7 mouse cellular contexts compared by ENCODE assay signal in the genomic region with DNA sequence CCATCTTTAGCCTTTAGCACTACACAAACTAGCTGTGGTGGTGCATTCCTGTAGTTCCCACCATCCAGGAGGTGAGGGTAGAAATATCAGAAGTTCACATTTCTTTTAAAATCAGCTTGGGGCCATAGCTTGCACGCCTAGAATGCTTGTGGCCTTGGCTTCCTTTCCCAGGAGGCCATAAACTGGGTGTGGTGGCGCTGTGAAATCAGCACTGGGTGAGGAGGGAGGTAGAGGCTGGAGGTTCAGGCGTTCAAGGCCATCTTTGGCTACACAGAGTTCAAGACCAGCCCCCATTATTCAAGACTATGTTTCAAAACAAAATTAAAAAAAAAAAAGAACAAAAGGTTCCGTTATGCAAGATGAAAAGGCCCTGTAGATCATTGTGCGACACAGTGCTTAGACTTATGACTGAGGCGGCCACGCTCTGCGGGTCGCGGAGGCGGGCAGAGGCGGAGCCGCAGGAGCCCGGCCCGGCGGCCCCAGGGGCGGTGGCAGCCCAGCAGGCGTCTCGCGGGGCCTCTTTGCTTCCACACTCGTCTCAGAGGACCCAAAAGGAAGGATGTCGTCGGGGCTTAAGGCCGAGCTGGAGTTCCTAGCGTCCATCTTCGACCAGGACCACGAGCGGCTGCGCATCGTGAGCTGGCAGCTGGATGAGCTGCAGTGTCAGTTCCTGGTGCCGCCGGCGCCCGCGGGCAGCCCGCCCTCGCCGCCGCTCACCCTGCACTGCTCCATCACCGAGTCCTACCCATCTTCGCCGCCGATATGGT.
DNase-seq lines count a peak whose midpoint lies in the region; ATAC-seq and TF ChIP-seq lines count a peak whose summit lies in the region.

No protein-coding gene starts in this region.

- DNase-seq in ZHBTc4 (ENCODE audit: low read depth, low spot score) = peak; percentile 42
- peak; percentile 55 to 60 for DNase-seq in cerebellum, postnatal 25 days
- DNase-seq in gastrocnemius, postnatal 25 days = peak; percentile 15
- peak; percentile 38 for DNase-seq in limb, embryonic 11.5 days (ENCODE audit: low spot score)
- peak; percentile 48 for DNase-seq in midbrain, embryonic 10.5 days (ENCODE audit: low spot score)

- 16% methylated on average over 35 of the region's 43 CpGs for WGBS in intestine, embryonic 16.5 days
- 15% methylated on average over 43 of the region's 43 CpGs for WGBS in limb, embryonic 11.5 days
- WGBS in midbrain, embryonic 10.5 days = 20% methylated on average over 43 of the region's 43 CpGs
- 17% methylated on average over 43 of the region's 43 CpGs for WGBS in small intestine, adult 2 months

- ATAC-seq in intestine, embryonic 16.5 days = peak; percentile 87
- no peak for ATAC-seq in limb, embryonic 11.5 days (ENCODE audit: insufficient number of reproducible peaks, low FRiP score, low TSS enrichment, low read depth)

- no peak overlapping the region for H3K27ac ChIP-seq in intestine, embryonic 16.5 days (ENCODE audit: low read length)
- no peak overlapping the region for H3K27ac ChIP-seq in limb, embryonic 11.5 days (replicated peaks; ENCODE audit: low read depth, low read length)
- peak overlapping the region; percentile 68 for H3K27ac ChIP-seq in midbrain, embryonic 10.5 days (replicated peaks)
- H3K27ac ChIP-seq in small intestine, adult 2 months (ENCODE audit: insufficient read depth, low read depth, low read length) = no peak overlapping the region

- H3K36me3 ChIP-seq in intestine, embryonic 16.5 days (ENCODE audit: control insufficient read depth, insufficient read depth, low read length) = no peaks in the 10 kb centered on the region
- no peaks in the 10 kb centered on the region for H3K36me3 ChIP-seq in limb, embryonic 11.5 days (ENCODE audit: control insufficient read depth, insufficient read depth, low read length)
- H3K36me3 ChIP-seq in midbrain, embryonic 10.5 days = no peaks in the 10 kb centered on the region
- H3K36me3 ChIP-seq in small intestine, adult 2 months (ENCODE audit: control insufficient read depth, insufficient read depth, low read length) = no peaks in the 10 kb centered on the region

- TF ChIP-seq CTCF in small intestine, adult 2 months (IDR thresholded peaks at IDR 0.05; ENCODE audit: extremely low read depth, insufficient read length, insufficient replicate concordance, low read depth, low read length) = no peak

- H3K4me3 ChIP-seq in intestine, embryonic 16.5 days (ENCODE audit: low read length) = peak overlapping the region; percentile 51
- peak overlapping the region; percentile 34 for H3K4me3 ChIP-seq in limb, embryonic 11.5 days (ENCODE audit: low read depth, low read length)
- H3K4me3 ChIP-seq in midbrain, embryonic 10.5 days = peak overlapping the region; percentile 53
- H3K4me3 ChIP-seq in small intestine, adult 2 months (ENCODE audit: low read depth, low read length) = peak overlapping the region; percentile 69

- TF ChIP-seq POLR2A in small intestine, adult 2 months (IDR thresholded peaks at IDR 0.05; ENCODE audit: low read depth, low read length) = no peak

- H3K9me3 ChIP-seq in intestine, embryonic 16.5 days (ENCODE audit: control insufficient read depth, low read length) = no peaks in the 10 kb centered on the region
- no peaks in the 10 kb centered on the region for H3K9me3 ChIP-seq in limb, embryonic 11.5 days (ENCODE audit: control insufficient read depth, low read length)
- H3K9me3 ChIP-seq in midbrain, embryonic 10.5 days (replicated peaks) = no peaks in the 10 kb centered on the region

- peak overlapping the region; percentile 61 for H3K4me2 ChIP-seq in intestine, embryonic 16.5 days (ENCODE audit: low read depth, low read length)
- H3K4me2 ChIP-seq in limb, embryonic 11.5 days (ENCODE audit: low read depth, severe bottlenecking) = peak overlapping the region; percentile 43

- H3K4me1 ChIP-seq in intestine, embryonic 16.5 days (ENCODE audit: control insufficient read depth, insufficient read depth, low read length) = no peaks in the 10 kb centered on the region
- no peaks in the 10 kb centered on the region for H3K4me1 ChIP-seq in limb, embryonic 11.5 days (ENCODE audit: control insufficient read depth, insufficient read depth, low read length)
- H3K4me1 ChIP-seq in midbrain, embryonic 10.5 days = no peaks in the 10 kb centered on the region
- H3K4me1 ChIP-seq in small intestine, adult 2 months (ENCODE audit: control insufficient read depth, insufficient read depth, insufficient read length, low read length) = peaks cover 2% of the 10 kb centered on the region; the same call in 1 of the 2 replicates

- no peaks in the 10 kb centered on the region for H3K27me3 ChIP-seq in intestine, embryonic 16.5 days (replicated peaks; ENCODE audit: control insufficient read depth, insufficient read depth, low read length)
- no peaks in the 10 kb centered on the region; the same call in 1 of the 2 replicates for H3K27me3 ChIP-seq in limb, embryonic 11.5 days (ENCODE audit: control insufficient read depth, insufficient read depth, low read length)
- peaks cover 40% of the 10 kb centered on the region for H3K27me3 ChIP-seq in midbrain, embryonic 10.5 days (ENCODE audit: low read depth, poor library complexity, severe bottlenecking)
- no peaks in the 10 kb centered on the region for H3K27me3 ChIP-seq in small intestine, adult 2 months (ENCODE audit: control insufficient read depth, insufficient read depth, low read length)

- peak overlapping the region; percentile 64 for H3K9ac ChIP-seq in intestine, embryonic 16.5 days (ENCODE audit: low read depth, low read length)
- H3K9ac ChIP-seq in limb, embryonic 11.5 days (ENCODE audit: low read length) = peak overlapping the region; percentile 31
